Mouse (Mus musculus) forebrain, embryonic 11.5 days (tissue): ENCODE results near the gene Cradd. TPM values are rescaled to one million over a fixed set of nuclear protein-coding genes. Genes with fewer than 3 reads are reported as not detected.

Experiments used
- ATAC-seq: fragments of 200-750 bp; cut with Nextera tagmentation; replicated peaks from 2 replicates; pipeline ENCODE4 v1.8.0; 2017; ENCODE audit warnings: moderate TSS enrichment; ENCODE audit not compliant: low FRiP score
- DNase-seq: peaks from one replicate; pipeline ENCODE4 v3.0.0-alpha.2; 2017; ENCODE audit warnings: low spot score
- H3K27ac ChIP-seq: fragments of 300-500 bp; sonication (generic); 2 replicates; pipeline ENCODE4 v1.5.1; 2014; ENCODE audit warnings: low read depth, low read length
- H3K27me3 ChIP-seq: fragments of 300-500 bp; sonication (generic); 2 replicates; pipeline ENCODE4 v1.6.1; 2014; ENCODE audit warnings: mild to moderate bottlenecking, low read length, mixed read lengths; ENCODE audit not compliant: control insufficient read depth, insufficient read depth
- H3K36me3 ChIP-seq: fragments of 300-500 bp; sonication (generic); 2 replicates; pipeline ENCODE4 v1.6.1; 2014; ENCODE audit warnings: mild to moderate bottlenecking, low read length, moderate library complexity, mixed read lengths; ENCODE audit not compliant: control insufficient read depth, insufficient read depth
- H3K4me1 ChIP-seq: fragments of 300-500 bp; sonication (generic); replicated peaks from 2 replicates; pipeline ENCODE4 v1.6.1; 2014; ENCODE audit warnings: low read length, mixed read lengths; ENCODE audit not compliant: control insufficient read depth, insufficient read depth
- H3K4me2 ChIP-seq: fragments of 300-500 bp; sonication (generic); 2 replicates; pipeline ENCODE4 v1.6.1; 2014; ENCODE audit warnings: low read depth, mild to moderate bottlenecking, low read length, moderate library complexity, mixed read lengths; ENCODE audit not compliant: severe bottlenecking
- H3K4me3 ChIP-seq: fragments of 300-500 bp; sonication (generic); 2 replicates; pipeline ENCODE4 v1.5.1; 2014; ENCODE audit warnings: low read depth, low read length
- H3K9ac ChIP-seq: fragments of 300-500 bp; sonication (generic); 2 replicates; pipeline ENCODE4 v1.6.1; 2014; ENCODE audit warnings: low read length
- H3K9me3 ChIP-seq: fragments of 300-500 bp; sonication (generic); 2 replicates; pipeline ENCODE4 v1.6.1; 2016; ENCODE audit warnings: low read length, mixed read lengths; ENCODE audit not compliant: control insufficient read depth
- WGBS: fragments of 180-500 bp; shearing (Covaris S2); extraction: QIAGEN DNeasy Blood & Tissue Kit; methylation state at CpG from one replicate; pipeline ENCODE4 v1.1.7; 2014; 5-methylcytosine and 5-hydroxymethylcytosine counted together
- polyA plus RNA-seq: library from polyadenylated mRNA; unstranded; fragments of >200 nt; fragmentation: Nextera tagmentation; extraction: Ambion mirVana; gene quantifications from 2 replicates; pipeline ENCODE4 v1.2.1, GENCODE M21; 2014

Gene Cradd
- polyA plus RNA-seq, 1 experiment from 2014 or later, result 16.6 TPM

- H3K36me3 ChIP-seq, result no peaks in the 10 kb centered on the region
- 93% methylated on average over 8 of the region's 8 CpGs for WGBS
These were observed 112.3 kb downstream of the Cradd start for GRCm38 (mm10) chr10:95211660-95212059.

GRCm38 (mm10) chr10:95210664-95211372 is 113.1 kb downstream of the Cradd start:
- ATAC-seq (no peak), DNase-seq (peak; percentile 41)
- Histone ChIP-seq H3K4me1 (no peaks in the 10 kb centered on the region), H3K36me3 (no peaks in the 10 kb centered on the region), H3K9ac (no peak overlapping the region), H3K9me3 (no peaks in the 10 kb centered on the region), H3K27me3 (no peaks in the 10 kb centered on the region), H3K4me3 (no peak overlapping the region), H3K27ac (no peak overlapping the region), H3K4me2 (no peak overlapping the region)
- WGBS, result 87% methylated on average over 7 of the region's 7 CpGs

More at GRCm38 (mm10) chr10:95211660-95212059, 112.3 kb downstream of the Cradd start:
- no peak overlapping the region for H3K4me3 ChIP-seq
- no peaks in the 10 kb centered on the region for H3K27me3 ChIP-seq
- no peaks in the 10 kb centered on the region for H3K4me1 ChIP-seq
- no peak for ATAC-seq
- no peak overlapping the region for H3K9ac ChIP-seq
- DNase-seq, result no peak
- H3K27ac ChIP-seq, result no peak overlapping the region
- no peak overlapping the region for H3K4me2 ChIP-seq
- H3K9me3 ChIP-seq, result no peaks in the 10 kb centered on the region

GRCm38 (mm10) chr10:95210167-95210566 is 113.8 kb downstream of the Cradd start:
- Histone ChIP-seq H3K4me2 (no peak overlapping the region), H3K4me1 (no peaks in the 10 kb centered on the region), H3K9ac (no peak overlapping the region), H3K27ac (no peak overlapping the region), H3K36me3 (no peaks in the 10 kb centered on the region), H3K9me3 (no peaks in the 10 kb centered on the region), H3K27me3 (no peaks in the 10 kb centered on the region), H3K4me3 (no peak overlapping the region)
- DNase-seq (no peak), ATAC-seq (no peak)
- WGBS, result 80% methylated on average over 4 of the region's 4 CpGs

GRCm38 (mm10) chr10:95207423-95207822 is 116.5 kb downstream of the Cradd start:
- H3K4me1 ChIP-seq, result no peaks in the 10 kb centered on the region
- ATAC-seq (no peak), DNase-seq (peak; percentile 41)
- H3K27me3 ChIP-seq, result no peaks in the 10 kb centered on the region
- no peaks in the 10 kb centered on the region for H3K36me3 ChIP-seq
- no peak overlapping the region for H3K4me2 ChIP-seq
- no peak overlapping the region for H3K27ac ChIP-seq
- no peak overlapping the region for H3K9ac ChIP-seq
- no peaks in the 10 kb centered on the region for H3K9me3 ChIP-seq
- 89% methylated on average over 8 of the region's 8 CpGs for WGBS
- H3K4me3 ChIP-seq, result no peak overlapping the region

- no peak overlapping the region for H3K4me2 ChIP-seq
- H3K36me3 ChIP-seq, result no peaks in the 10 kb centered on the region
- H3K9me3 ChIP-seq, result no peaks in the 10 kb centered on the region
- H3K27me3 ChIP-seq, result no peaks in the 10 kb centered on the region; the same call in 1 of the 2 replicates
- 88% methylated on average over 8 of the region's 8 CpGs for WGBS
- H3K4me1 ChIP-seq, result 0 out of 2 replicates have a peak, but pooled peaks cover 2% of the 10 kb centered on the region
- H3K4me3 ChIP-seq, result no peak overlapping the region
- ATAC-seq, result no peak
- no peak overlapping the region for H3K9ac ChIP-seq
- H3K27ac ChIP-seq, result no peak overlapping the region
- peak; percentile 2 for DNase-seq
These were observed 122.4 kb downstream of the Cradd start for GRCm38 (mm10) chr10:95201514-95201913.

- Histone ChIP-seq H3K27me3 (no peaks in the 10 kb centered on the region; the same call in 1 of the 2 replicates), H3K4me3 (no peak overlapping the region), H3K4me1 (0 out of 2 replicates have a peak, but pooled peaks cover 2% of the 10 kb centered on the region), H3K36me3 (no peaks in the 10 kb centered on the region), H3K9me3 (no peaks in the 10 kb centered on the region), H3K9ac (no peak overlapping the region), H3K4me2 (no peak overlapping the region), H3K27ac (no peak overlapping the region)
- 55% methylated on average over 7 of the region's 7 CpGs for WGBS
- ATAC-seq, result no peak
- no peak for DNase-seq
These were observed 123.6 kb downstream of the Cradd start for GRCm38 (mm10) chr10:95200323-95200722.

- no peaks in the 10 kb centered on the region; the same call in 1 of the 2 replicates for H3K27me3 ChIP-seq
- no peaks in the 10 kb centered on the region for H3K9me3 ChIP-seq
- H3K4me3 ChIP-seq, result no peak overlapping the region
- H3K27ac ChIP-seq, result no peak overlapping the region
- no peak overlapping the region for H3K9ac ChIP-seq
- DNase-seq (no peak), ATAC-seq (no peak)
- H3K4me1 ChIP-seq, result 0 out of 2 replicates have a peak, but pooled peaks cover 2% of the 10 kb centered on the region
- no peaks in the 10 kb centered on the region for H3K36me3 ChIP-seq
- no peak overlapping the region for H3K4me2 ChIP-seq
- 46% methylated on average over 11 of the region's 11 CpGs for whole genome bisulfite sequencing
These were observed 124.2 kb downstream of the Cradd start for GRCm38 (mm10) chr10:95199541-95200269.

GRCm38 (mm10) chr10:95197377-95197776 is 126.6 kb downstream of the Cradd start:
- no peak for ATAC-seq
- Histone ChIP-seq H3K27ac (no peak overlapping the region), H3K4me1 (0 out of 2 replicates have a peak, but pooled peaks cover 2% of the 10 kb centered on the region), H3K9ac (no peak overlapping the region), H3K9me3 (no peaks in the 10 kb centered on the region), H3K4me3 (no peak overlapping the region), H3K27me3 (no peaks in the 10 kb centered on the region; the same call in 1 of the 2 replicates), H3K4me2 (no peak overlapping the region), H3K36me3 (no peaks in the 10 kb centered on the region)
- DNase-seq, result no peak
- WGBS, result 92% methylated on average over 8 of the region's 8 CpGs
